Mouse (Mus musculus) ovary, adult 18-20 months (tissue): ENCODE results near the gene Trabd2b.

Source experiments
- DNase-seq: peaks from one replicate; pipeline ENCODE4 v3.0.0; 2022; ENCODE audit warnings: low spot score, mixed read lengths

Trabd2b gene

GRCm38 (mm10) chr4:114399821-114400220 lies 6.7 kb upstream of the Trabd2b start:
- DNase-seq: no peak

GRCm38 (mm10) chr4:114401993-114402731 lies 4.4 kb upstream of the Trabd2b start:
- no peak for DNase-seq

GRCm38 (mm10) chr4:114405682-114406354 lies 706 bp upstream of the Trabd2b start:
- peak; percentile 82 for DNase-seq

GRCm38 (mm10) chr4:114407516-114407915 lies 992 bp downstream of the Trabd2b start:
- no peak for DNase-seq

- DNase-seq: no peak
Observed at GRCm38 (mm10) chr4:114408298-114408697, 1.8 kb downstream of the Trabd2b start.

- DNase-seq: no peak
Observed at GRCm38 (mm10) chr4:114408890-114409480, 2.5 kb downstream of the Trabd2b start.

GRCm38 (mm10) chr4:114409511-114409910 lies 3.0 kb downstream of the Trabd2b start:
- no peak for DNase-seq

- no peak for DNase-seq
Observed at GRCm38 (mm10) chr4:114410026-114410425, 3.5 kb downstream of the Trabd2b start.

GRCm38 (mm10) chr4:114410443-114410842 lies 3.9 kb downstream of the Trabd2b start:
- no peak for DNase-seq

- DNase-seq: no peak
Observed at GRCm38 (mm10) chr4:114410958-114411661, 4.6 kb downstream of the Trabd2b start.

- DNase-seq: no peak
Observed at GRCm38 (mm10) chr4:114411846-114412390, 5.4 kb downstream of the Trabd2b start.

GRCm38 (mm10) chr4:114415925-114416645 lies 9.6 kb downstream of the Trabd2b start:
- DNase-seq: no peak

GRCm38 (mm10) chr4:114420154-114420553 lies 13.6 kb downstream of the Trabd2b start:
- DNase-seq: no peak

GRCm38 (mm10) chr4:114423084-114423483 lies 16.6 kb downstream of the Trabd2b start:
- DNase-seq: no peak

- DNase-seq: no peak
Observed at GRCm38 (mm10) chr4:114425808-114426207, 19.3 kb downstream of the Trabd2b start.

GRCm38 (mm10) chr4:114432742-114433141 lies 26.2 kb downstream of the Trabd2b start:
- no peak for DNase-seq

- no peak for DNase-seq
Observed at GRCm38 (mm10) chr4:114433440-114433839, 26.9 kb downstream of the Trabd2b start.

- no peak for DNase-seq
Observed at GRCm38 (mm10) chr4:114434766-114435165, 28.2 kb downstream of the Trabd2b start.

- no peak for DNase-seq
Observed at GRCm38 (mm10) chr4:114435381-114435780, 28.9 kb downstream of the Trabd2b start.

GRCm38 (mm10) chr4:114438764-114439163 lies 32.2 kb downstream of the Trabd2b start:
- no peak for DNase-seq

GRCm38 (mm10) chr4:114442186-114442585 lies 35.7 kb downstream of the Trabd2b start:
- no peak for DNase-seq

- no peak for DNase-seq
Observed at GRCm38 (mm10) chr4:114442661-114443060, 36.1 kb downstream of the Trabd2b start.
